Mouse (Mus musculus) embryonic facial prominence, embryonic 12.5 days (tissue): ENCODE data around the gene Siva1. TPM values are rescaled to one million over a fixed set of nuclear protein-coding genes. Genes with fewer than 3 reads are reported as not detected.

Experiments
- ATAC-seq: fragments of 200-750 bp; cut with Nextera tagmentation; 2 replicates; pipeline ENCODE4 v1.8.0; 2017; ENCODE audit not compliant: insufficient number of reproducible peaks, insufficient read depth, low FRiP score, low TSS enrichment
- H3K27ac ChIP-seq: fragments of 300-500 bp; sonication (generic); 2 replicates; pipeline ENCODE4 v1.5.1; 2016; ENCODE audit warnings: mild to moderate bottlenecking
- H3K27me3 ChIP-seq: fragments of 300-500 bp; sonication (generic); 2 replicates; pipeline ENCODE4 v1.6.1; 2016; ENCODE audit warnings: mild to moderate bottlenecking, moderate library complexity
- H3K36me3 ChIP-seq: fragments of 300-500 bp; sonication (generic); 2 replicates; pipeline ENCODE4 v1.6.1; 2016; ENCODE audit warnings: mild to moderate bottlenecking
- H3K4me1 ChIP-seq: fragments of 300-500 bp; sonication (generic); 2 replicates; pipeline ENCODE4 v1.6.1; 2016
- H3K4me2 ChIP-seq: fragments of 300-500 bp; sonication (generic); replicated peaks from 2 replicates; pipeline ENCODE4 v1.6.1; 2016; ENCODE audit warnings: mild to moderate bottlenecking, moderate library complexity
- H3K4me3 ChIP-seq: fragments of 300-500 bp; sonication (generic); 2 replicates; pipeline ENCODE4 v1.5.1; 2016; ENCODE audit warnings: mild to moderate bottlenecking
- H3K9ac ChIP-seq: fragments of 300-500 bp; sonication (generic); 2 replicates; pipeline ENCODE4 v1.6.1; 2016; ENCODE audit warnings: mild to moderate bottlenecking, moderate library complexity
- H3K9me3 ChIP-seq: fragments of 300-500 bp; sonication (generic); 2 replicates; pipeline ENCODE4 v1.6.1; 2016; ENCODE audit warnings: mild to moderate bottlenecking, moderate library complexity
- WGBS: fragments of 180-500 bp; shearing (Covaris S2); methylation state at CpG from one replicate; pipeline ENCODE4 v1.1.7; 2016; 5-methylcytosine and 5-hydroxymethylcytosine counted together
- polyA plus RNA-seq: library from polyadenylated mRNA; unstranded; fragments of >200 nt; fragmentation: Nextera tagmentation; extraction: Ambion mirVana; gene quantifications from 2 replicates; pipeline ENCODE4 v1.2.1, GENCODE M21; 2016

Siva1 gene
- polyA plus RNA-seq, 1 experiment from 2014 or later: 205 TPM

DNA sequence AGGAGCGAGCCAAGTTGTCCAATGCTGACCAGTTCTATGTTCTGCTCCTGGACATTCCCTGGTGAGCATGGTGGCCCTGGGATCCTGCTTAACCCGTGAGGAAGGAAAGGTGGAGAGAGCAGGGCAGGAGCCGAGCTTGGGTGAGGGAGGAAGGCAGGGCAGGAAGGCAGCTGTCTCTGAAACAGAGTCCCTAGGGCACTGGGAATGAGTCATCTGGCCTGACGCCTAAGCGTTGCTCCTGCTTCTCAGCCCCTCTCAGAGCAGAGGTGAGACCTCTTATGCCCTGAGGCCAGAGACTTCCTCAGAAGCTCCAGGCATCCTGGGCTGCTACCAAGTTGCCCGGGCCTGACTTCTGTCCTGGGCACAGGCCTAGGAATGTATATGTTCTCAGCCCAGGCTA lies 37.5 kb upstream of the Siva1 start:
- Histone ChIP-seq H3K4me3 (no peak overlapping the region), H3K4me2 (no peak overlapping the region), H3K27ac (no peak overlapping the region), H3K27me3 (no peaks in the 10 kb centered on the region), H3K4me1 (peaks cover 4% of the 10 kb centered on the region), H3K36me3 (peaks cover 12% of the 10 kb centered on the region; the same call in 1 of the 2 replicates), H3K9me3 (no peaks in the 10 kb centered on the region), H3K9ac (no peak overlapping the region)
- WGBS: 67% methylated on average over 6 of the region's 6 CpGs
- no peak for ATAC-seq

DNA sequence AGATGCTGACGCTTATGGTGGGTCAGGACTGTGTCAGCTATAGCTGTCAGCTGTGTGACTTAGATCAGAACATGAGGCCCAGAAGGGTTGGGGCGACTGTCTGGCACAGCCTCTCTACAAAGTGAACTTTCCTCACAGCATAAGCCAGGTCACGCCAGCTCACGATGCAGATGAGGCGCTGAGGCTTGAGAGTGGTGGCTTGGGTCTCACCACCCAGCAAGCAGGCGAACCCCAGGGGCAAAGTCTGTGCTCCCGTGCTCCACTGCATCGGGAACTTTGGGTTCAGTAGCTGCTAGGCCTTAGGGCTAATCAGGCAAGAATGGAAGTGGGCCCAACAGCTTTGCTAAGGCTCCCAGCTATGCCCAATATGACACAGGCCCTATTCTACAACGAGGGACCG lies 35.4 kb upstream of the Siva1 start:
- no peaks in the 10 kb centered on the region for H3K27me3 ChIP-seq
- no peak for ATAC-seq
- H3K4me1 ChIP-seq: peaks cover 4% of the 10 kb centered on the region
- no peak overlapping the region for H3K27ac ChIP-seq
- H3K4me3 ChIP-seq: no peak overlapping the region
- no peak overlapping the region for H3K9ac ChIP-seq
- peaks cover 8% of the 10 kb centered on the region; the same call in 1 of the 2 replicates for H3K36me3 ChIP-seq
- no peak overlapping the region for H3K4me2 ChIP-seq
- no peaks in the 10 kb centered on the region for H3K9me3 ChIP-seq
- 89% methylated on average over 10 of the region's 10 CpGs for WGBS

DNA sequence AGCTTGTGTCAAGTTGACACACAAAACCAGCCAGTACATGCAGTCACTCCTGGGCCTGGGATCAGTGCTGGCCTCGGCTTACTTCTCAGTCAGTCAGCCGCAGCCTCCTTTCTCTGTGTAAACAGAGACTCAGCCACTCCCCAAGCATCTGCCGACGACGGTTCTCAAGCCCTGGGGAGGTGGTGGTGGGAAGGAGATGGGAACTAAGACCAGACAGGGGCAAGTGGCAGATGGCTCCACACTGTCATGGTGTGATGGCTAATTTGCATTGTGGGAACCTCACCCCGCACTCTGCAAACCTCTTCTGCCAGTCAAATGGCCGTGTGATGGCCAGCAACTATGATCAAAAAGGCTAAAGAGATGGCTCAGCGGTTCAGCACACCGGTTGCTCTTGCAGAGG lies 27.8 kb upstream of the Siva1 start:
- Histone ChIP-seq H3K9me3 (no peaks in the 10 kb centered on the region), H3K4me3 (no peak overlapping the region), H3K4me2 (no peak overlapping the region), H3K36me3 (0 out of 2 replicates have a peak, but pooled peaks cover 4% of the 10 kb centered on the region), H3K27ac (no peak overlapping the region), H3K27me3 (peaks cover 38% of the 10 kb centered on the region), H3K9ac (no peak overlapping the region), H3K4me1 (peaks cover 21% of the 10 kb centered on the region)
- ATAC-seq: no peak
- WGBS: 58% methylated on average over 9 of the region's 9 CpGs

DNA sequence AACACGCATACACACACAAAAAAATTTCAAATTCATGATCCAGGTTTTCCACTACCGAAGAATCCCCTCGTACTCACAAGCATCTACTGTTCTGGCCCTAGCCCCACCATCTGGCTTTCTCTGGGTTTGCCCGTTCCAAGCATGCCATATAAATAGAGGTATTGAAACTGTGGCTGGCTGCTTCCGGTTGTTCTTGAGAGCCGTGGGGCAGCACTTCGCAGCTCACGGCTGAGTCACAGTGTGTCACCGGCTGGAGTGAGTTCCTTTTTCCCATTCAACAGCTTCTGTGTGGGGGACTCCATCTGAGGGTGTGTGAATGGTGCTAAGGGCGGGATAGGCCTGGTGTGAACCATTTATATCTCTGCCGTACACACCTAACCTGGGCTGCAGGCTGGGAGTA lies 27.3 kb upstream of the Siva1 start:
- 84% methylated on average over 11 of the region's 11 CpGs for WGBS
- H3K4me2 ChIP-seq: no peak overlapping the region
- H3K9ac ChIP-seq: no peak overlapping the region
- no peak overlapping the region for H3K4me3 ChIP-seq
- H3K9me3 ChIP-seq: no peaks in the 10 kb centered on the region
- H3K27ac ChIP-seq: no peak overlapping the region
- no peak for ATAC-seq
- H3K4me1 ChIP-seq: peaks cover 21% of the 10 kb centered on the region
- no peaks in the 10 kb centered on the region for H3K36me3 ChIP-seq
- H3K27me3 ChIP-seq: peaks cover 43% of the 10 kb centered on the region

DNA sequence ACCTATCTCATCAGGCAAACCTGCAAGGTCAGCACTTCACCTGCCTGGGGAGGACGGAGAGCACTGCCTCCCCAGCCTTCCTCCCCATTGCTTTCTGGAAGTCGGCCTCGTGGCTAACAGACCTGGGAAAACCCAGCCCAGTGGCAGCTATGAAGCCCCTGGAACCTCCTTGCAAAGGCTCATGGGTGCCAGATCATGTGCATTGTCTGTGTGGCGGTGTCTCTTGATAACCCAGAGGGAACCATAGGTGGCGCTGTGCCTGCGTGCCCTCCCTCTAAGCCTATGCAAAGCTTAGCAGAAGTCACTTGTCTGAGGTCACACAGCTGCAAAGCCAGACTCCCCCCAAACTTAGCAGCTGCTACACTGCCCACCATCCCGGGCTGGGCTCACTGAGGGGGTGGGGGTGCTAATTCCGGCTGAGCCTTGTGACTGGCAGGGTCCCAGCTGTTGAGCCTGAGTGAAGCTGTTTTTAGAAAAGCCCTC lies 26.5 kb upstream of the Siva1 start:
- Histone ChIP-seq H3K4me3 (no peak overlapping the region), H3K9me3 (no peaks in the 10 kb centered on the region), H3K9ac (no peak overlapping the region), H3K4me1 (peaks cover 21% of the 10 kb centered on the region), H3K36me3 (no peaks in the 10 kb centered on the region), H3K4me2 (no peak overlapping the region), H3K27me3 (peaks cover 47% of the 10 kb centered on the region), H3K27ac (no peak overlapping the region)
- ATAC-seq: peak; percentile 71
- WGBS: 15% methylated on average over 8 of the region's 8 CpGs

DNA sequence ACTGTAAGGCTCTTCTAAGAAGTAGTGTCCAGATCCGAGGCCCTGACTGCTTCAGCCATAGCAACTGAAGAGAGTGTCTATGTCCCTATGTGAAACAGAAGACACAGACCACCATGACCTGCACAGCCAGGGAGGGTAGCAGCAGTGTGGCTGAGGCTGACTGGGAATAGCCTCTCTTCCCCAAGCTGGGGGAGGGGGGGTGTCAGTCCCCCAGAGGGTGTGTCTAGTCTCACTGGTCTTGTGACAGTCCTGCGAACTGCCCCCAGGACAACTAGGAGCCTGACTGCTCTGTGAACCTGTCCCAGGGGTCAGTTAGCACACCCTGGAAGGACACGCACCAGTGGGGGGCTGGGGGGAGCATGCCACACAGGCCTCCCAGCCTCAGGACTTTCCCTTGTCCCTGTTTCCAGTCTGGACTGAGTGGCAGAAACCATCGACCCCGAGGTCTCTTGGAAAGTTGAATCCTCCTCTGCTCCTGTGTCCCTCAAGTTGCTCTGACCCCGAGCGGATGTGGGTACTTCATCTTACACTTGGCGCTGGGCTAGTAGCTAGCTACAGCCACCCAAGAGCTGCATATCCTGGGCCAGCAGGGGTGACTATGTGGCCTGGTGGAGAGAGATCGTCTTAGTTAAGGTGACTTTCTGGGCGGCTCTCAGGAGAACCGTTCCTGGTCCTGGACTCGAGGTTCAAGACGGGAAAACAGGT lies 25.3 kb upstream of the Siva1 start:
- H3K27ac ChIP-seq: no peak overlapping the region

DNA sequence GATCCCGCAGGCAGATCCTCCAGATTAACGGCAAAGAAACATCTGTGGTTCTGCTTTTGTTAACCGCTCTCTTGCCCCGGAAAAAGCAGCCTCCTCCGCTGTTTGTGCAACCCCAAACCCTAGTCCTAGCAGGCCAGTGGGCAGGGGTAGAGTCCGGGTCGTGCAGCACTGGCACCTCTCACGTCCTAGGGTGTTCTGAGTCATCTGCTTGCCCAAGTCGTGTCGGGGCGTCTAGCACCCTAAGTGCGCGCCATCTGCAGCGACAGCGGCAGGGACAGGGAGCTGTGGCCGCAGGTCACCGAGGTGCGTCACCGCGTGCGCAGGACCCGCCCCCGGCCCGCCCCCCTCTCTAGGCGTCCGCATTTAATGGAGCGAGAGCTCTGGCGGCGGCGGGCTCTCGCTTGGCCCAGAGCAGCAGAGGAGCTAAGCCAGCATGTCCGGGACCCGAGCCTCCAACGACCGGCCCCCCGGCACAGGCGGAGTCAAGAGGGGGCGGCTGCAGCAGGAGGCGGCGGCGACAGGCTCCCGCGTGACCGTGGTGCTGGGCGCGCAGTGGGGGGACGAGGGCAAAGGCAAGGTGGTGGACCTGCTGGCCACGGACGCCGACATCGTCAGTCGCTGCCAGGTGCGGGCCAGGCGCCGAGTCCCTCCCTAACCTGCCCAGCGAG lies 24.7 kb upstream of the Siva1 start, which contains the start of gene Adssl1:
TSS of gene Adssl1 (plus strand) at position 360 of the 668 bp plus-strand sequence.
- under 1% methylated on average over 34 of the region's 56 CpGs for WGBS
- Histone ChIP-seq H3K36me3 (no peaks in the 10 kb centered on the region), H3K9ac (peak within 1 kb of the TSS; percentile 72), H3K4me2 (peak within 1 kb of the TSS; percentile 97), H3K9me3 (no peaks in the 10 kb centered on the region), H3K4me3 (peak within 1 kb of the TSS; percentile 51), H3K4me1 (peaks cover 25% of the 10 kb centered on the region), H3K27me3 (peaks cover 47% of the 10 kb centered on the region), H3K27ac (no peak within 1 kb of the TSS)
- peak; percentile 45; the same call in 1 of the 2 replicates for ATAC-seq

More for the DNA sequence above, 25.3 kb upstream of the Siva1 start:
- 22% methylated on average over 13 of the region's 13 CpGs for WGBS
- peak overlapping the region; percentile 97 for H3K4me2 ChIP-seq
- H3K4me1 ChIP-seq: peaks cover 21% of the 10 kb centered on the region
- H3K4me3 ChIP-seq: peak overlapping the region; percentile 51
- H3K9me3 ChIP-seq: no peaks in the 10 kb centered on the region
- ATAC-seq: no peak
- peak overlapping the region; percentile 72; the same call in 1 of the 2 replicates for H3K9ac ChIP-seq
- H3K27me3 ChIP-seq: peaks cover 47% of the 10 kb centered on the region
- no peaks in the 10 kb centered on the region for H3K36me3 ChIP-seq

DNA sequence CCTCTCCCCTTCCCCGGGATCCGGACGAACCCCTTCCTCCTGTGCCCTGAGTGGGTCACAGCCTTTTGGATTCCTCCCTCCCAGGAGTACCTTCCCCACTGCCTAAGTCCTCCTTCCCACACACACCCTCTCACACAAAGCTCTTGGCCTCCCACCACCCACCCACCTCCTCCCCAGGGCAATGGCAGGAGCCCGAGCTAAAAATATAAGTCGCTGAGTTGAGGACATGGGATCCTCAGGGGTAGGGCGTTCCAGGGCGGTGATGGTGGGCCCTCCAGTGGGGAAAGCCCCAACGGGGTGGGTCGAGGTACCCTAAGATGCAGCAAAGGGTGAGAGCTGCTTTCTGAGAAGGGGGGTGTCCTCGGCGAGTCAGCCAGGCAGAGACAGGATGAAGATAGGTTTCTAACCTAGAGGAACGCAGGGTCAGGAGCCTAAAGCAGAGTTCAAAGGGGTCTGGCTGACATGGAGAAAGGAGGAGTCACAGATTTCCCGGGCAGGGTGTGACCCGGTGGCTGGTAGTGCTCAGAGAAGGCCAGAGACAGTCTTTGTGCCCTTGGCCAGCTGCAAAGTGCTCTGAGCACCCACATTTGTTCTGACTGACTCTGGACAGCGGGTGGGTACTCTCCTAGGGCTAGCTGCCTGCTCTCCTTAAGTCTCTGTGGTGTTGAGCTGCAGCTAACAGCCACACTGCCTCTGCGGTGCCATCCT lies 24.0 kb upstream of the Siva1 start:
- Histone ChIP-seq H3K4me3 (peak overlapping the region; percentile 51), H3K4me1 (peaks cover 25% of the 10 kb centered on the region), H3K4me2 (peak overlapping the region; percentile 97), H3K36me3 (no peaks in the 10 kb centered on the region), H3K27ac (no peak overlapping the region), H3K9ac (peak overlapping the region; percentile 72), H3K27me3 (peaks cover 47% of the 10 kb centered on the region), H3K9me3 (no peaks in the 10 kb centered on the region)
- WGBS: 17% methylated on average over 14 of the region's 16 CpGs
- no peak for ATAC-seq

DNA sequence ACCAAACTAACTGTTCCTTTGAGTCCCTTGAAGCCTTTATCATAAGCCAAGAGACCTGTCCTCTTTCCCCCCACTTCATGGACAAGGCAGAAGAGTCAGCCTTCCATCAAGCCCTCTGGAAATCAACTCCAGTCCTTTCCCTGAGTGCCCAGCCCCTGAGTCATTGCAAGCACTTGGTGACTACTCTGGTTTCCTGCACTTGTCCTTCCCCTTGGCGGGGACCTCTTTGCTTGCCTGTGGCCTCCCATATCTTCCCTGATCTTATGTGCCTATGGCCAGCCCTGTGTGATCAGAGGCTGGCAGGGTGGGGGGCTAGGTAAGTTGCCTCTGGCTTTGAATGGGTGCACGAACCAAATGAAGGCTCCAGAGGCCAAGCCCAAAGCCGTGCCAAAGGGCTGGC lies 22.6 kb upstream of the Siva1 start:
- Histone ChIP-seq H3K4me2 (no peak overlapping the region), H3K36me3 (no peaks in the 10 kb centered on the region), H3K27me3 (peaks cover 47% of the 10 kb centered on the region), H3K4me1 (peaks cover 25% of the 10 kb centered on the region), H3K27ac (no peak overlapping the region), H3K9me3 (no peaks in the 10 kb centered on the region), H3K9ac (no peak overlapping the region), H3K4me3 (no peak overlapping the region)
- ATAC-seq: no peak
- 83% methylated on average over 3 of the region's 3 CpGs for WGBS

DNA sequence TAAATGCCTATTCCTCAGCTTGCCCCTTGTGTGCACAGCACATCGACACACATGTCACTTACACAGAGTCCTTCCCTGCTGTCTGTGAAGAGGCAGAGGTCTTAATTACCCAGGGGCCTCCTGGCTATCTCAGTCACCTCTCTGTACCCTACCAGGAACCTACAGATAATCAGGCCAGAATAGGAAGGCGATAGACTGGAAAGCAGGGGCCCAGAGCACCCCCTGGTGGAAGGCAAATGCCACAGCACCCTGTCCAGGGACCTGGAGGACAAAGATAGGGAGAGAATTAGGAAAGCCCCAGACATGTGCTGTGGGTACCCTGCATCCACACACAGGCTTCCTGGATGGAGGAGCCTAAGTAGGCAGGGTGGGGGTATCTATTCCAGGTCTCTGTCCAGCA lies 20.7 kb upstream of the Siva1 start:
- Histone ChIP-seq H3K4me1 (peaks cover 23% of the 10 kb centered on the region), H3K27ac (no peak overlapping the region), H3K9ac (no peak overlapping the region), H3K27me3 (peaks cover 38% of the 10 kb centered on the region), H3K4me2 (no peak overlapping the region), H3K9me3 (no peaks in the 10 kb centered on the region), H3K4me3 (no peak overlapping the region), H3K36me3 (no peaks in the 10 kb centered on the region)
- ATAC-seq: no peak
- WGBS: 22% methylated on average over 2 of the region's 2 CpGs

- WGBS: 83% methylated on average over 4 of the region's 4 CpGs
- no peak overlapping the region for H3K9ac ChIP-seq
- H3K4me2 ChIP-seq: no peak overlapping the region
- H3K9me3 ChIP-seq: no peaks in the 10 kb centered on the region
- H3K36me3 ChIP-seq: no peaks in the 10 kb centered on the region
- no peak overlapping the region for H3K4me3 ChIP-seq
- H3K4me1 ChIP-seq: peaks cover 17% of the 10 kb centered on the region
- peaks cover 19% of the 10 kb centered on the region for H3K27me3 ChIP-seq
- no peak for ATAC-seq
- H3K27ac ChIP-seq: no peak overlapping the region
These were observed 18.8 kb upstream of the Siva1 start for GRCm38 (mm10) chr12:112625700-112626099.
